ENCODE assay signal across 12 mouse cellular contexts in genomic region chr12:99923131-99923606, GRCm38 (mm10). TPM values are rescaled to one million over a fixed set of nuclear protein-coding genes. Genes with fewer than 3 reads are reported as not detected.
A peak's percentile ranks its signal among the peaks of the same experiment; 100 is the strongest.
DNase-seq lines count a peak whose midpoint lies in the region; ATAC-seq lines count a peak whose summit lies in the region.
"Had no signal": no experiment of that assay in that cellular context is flagged by ENCODE, and none has a peak within 500 bp of the region (broad histone marks: within the 10 kb centered on the region; RNA-seq: fewer than 3 reads in every experiment).

No protein-coding gene starts in this region.

- H3K4me2 ChIP-seq in forebrain, embryonic 14.5 days (ENCODE audit: low read length), result no peak overlapping the region

- H3K27ac ChIP-seq in forebrain, embryonic 14.5 days (ENCODE audit: low read depth, low read length), result peak overlapping the region; percentile 39
- H3K27ac ChIP-seq in midbrain, embryonic 10.5 days (replicated peaks), result peak overlapping the region; percentile 61
- H3K27ac ChIP-seq: limb, embryonic 10.5 days had no signal

- no peaks in the 10 kb centered on the region for H3K9me3 ChIP-seq in forebrain, embryonic 14.5 days (replicated peaks; ENCODE audit: control insufficient read depth, low read length)
- no peaks in the 10 kb centered on the region for H3K9me3 ChIP-seq in midbrain, embryonic 10.5 days (replicated peaks)
- H3K9me3 ChIP-seq: G1E; limb, embryonic 10.5 days had no signal

- DNase-seq in ES-CJ7 (ENCODE audit: low read depth, low spot score), result peak; percentile 7
- peak; percentile 74 for DNase-seq in Muller cell, postnatal 12 days (ENCODE audit: inconsistent ontology term)
- DNase-seq in forebrain, embryonic 14.5 days (ENCODE audit: low spot score), result peak; percentile 86
- peak; percentile 46 for DNase-seq in midbrain, embryonic 10.5 days (ENCODE audit: low spot score)
- no peak for DNase-seq in kidney, postnatal 25 days
- no peak for DNase-seq in kidney, adult 8-10 months
- no peak for DNase-seq in heart, postnatal 10 days
- DNase-seq: lung, postnatal 10 days; thymus, postnatal 36 days had no signal

- H3K36me3 ChIP-seq in forebrain, embryonic 14.5 days (ENCODE audit: control insufficient read depth, insufficient read depth, low read length), result peaks cover 46% of the 10 kb centered on the region
- peaks cover 57% of the 10 kb centered on the region for H3K36me3 ChIP-seq in midbrain, embryonic 10.5 days

- peak; percentile 87 for ATAC-seq in forebrain, embryonic 14.5 days

- 8% methylated on average over 5 of the region's 5 CpGs for WGBS in forebrain, embryonic 14.5 days
- WGBS in midbrain, embryonic 10.5 days, result 23% methylated on average over 5 of the region's 5 CpGs

- no peaks in the 10 kb centered on the region for H3K27me3 ChIP-seq in forebrain, embryonic 14.5 days (replicated peaks; ENCODE audit: control insufficient read depth, insufficient read depth, low read length)
- peaks cover 41% of the 10 kb centered on the region for H3K27me3 ChIP-seq in midbrain, embryonic 10.5 days (ENCODE audit: low read depth, poor library complexity, severe bottlenecking)

- intact Hi-C loops in heart, postnatal 10 days (cut with DNase I), result no loop called here

- H3K4me1 ChIP-seq in forebrain, embryonic 14.5 days (ENCODE audit: control insufficient read depth, insufficient read depth, low read length), result peaks cover 8% of the 10 kb centered on the region; the same call in 1 of the 2 replicates
- peaks cover 36% of the 10 kb centered on the region for H3K4me1 ChIP-seq in midbrain, embryonic 10.5 days
- H3K4me1 ChIP-seq: limb, embryonic 10.5 days had no signal

- no peak overlapping the region; the same call in 1 of the 2 replicates for H3K9ac ChIP-seq in forebrain, embryonic 14.5 days (ENCODE audit: low read length)

- H3K4me3 ChIP-seq in forebrain, embryonic 14.5 days (ENCODE audit: low read depth, low read length), result no peak overlapping the region
- H3K4me3 ChIP-seq in midbrain, embryonic 10.5 days, result no peak overlapping the region
- H3K4me3 ChIP-seq: limb, embryonic 10.5 days had no signal

RNA-seq across cellular contexts. Expression of gene Tdp1, which starts 38.9 kb away (rescaled TPM):
- 78.8 and 80.6 TPM in 2 replicates for polyA plus RNA-seq in forebrain, embryonic 14.5 days (2014; fragmentation: Nextera tagmentation; extraction: Ambion mirVana)
- 87.1 and 89.7 TPM in 2 replicates for polyA plus RNA-seq in midbrain, embryonic 10.5 days (2016; fragmentation: Nextera tagmentation; extraction: Ambion mirVana)
- total RNA-seq in heart, postnatal 10 days (2021), result 10 to 100 TPM; 11.3 to 12.0 TPM

RNA-seq across cellular contexts. Expression of gene Efcab11, which starts 38.9 kb away (rescaled TPM):
- 8.4 and 12.5 TPM in 2 replicates for polyA plus RNA-seq in forebrain, embryonic 14.5 days (2014; fragmentation: Nextera tagmentation; extraction: Ambion mirVana)
- 24.9 and 27.8 TPM in 2 replicates for polyA plus RNA-seq in midbrain, embryonic 10.5 days (2016; fragmentation: Nextera tagmentation; extraction: Ambion mirVana)
- total RNA-seq in heart, postnatal 10 days (2021), result 1 to 10 TPM; 1.5 to 1.6 TPM

RNA-seq across cellular contexts. Expression of gene Kcnk13, which starts 41.1 kb away (rescaled TPM):
- polyA plus RNA-seq in forebrain, embryonic 14.5 days (2014; fragmentation: Nextera tagmentation; extraction: Ambion mirVana), result 0.94 and 1.2 TPM in 2 replicates
- polyA plus RNA-seq in midbrain, embryonic 10.5 days (2016; fragmentation: Nextera tagmentation; extraction: Ambion mirVana), result 0.09 and 0.19 TPM in 2 replicates
- total RNA-seq in heart, postnatal 10 days (2021), result under 1 TPM; 0.62 to 0.74 TPM
- total RNA-seq: hematopoietic stem cell, adult 5-6 weeks had no signal
- polyA plus RNA-seq: G1E had no signal

Comparison
In these comparisons a context has a peak if more than half of its experiments do, and no peak if none do; other contexts are left out.
1. DNase-seq: peak in ES-CJ7 (single experiment), Muller cell, postnatal 12 days (single experiment), forebrain, embryonic 14.5 days (single experiment) and midbrain, embryonic 10.5 days (single experiment); none in kidney, postnatal 25 days (0 of 2), kidney, adult 8-10 months (0 of 2) and heart, postnatal 10 days (0 of 2).